Mouse (Mus musculus) urinary bladder, postnatal 14 days (tissue): ENCODE measurements around the gene Olfr1272.
"Not testable (repeated sequence)": the region's sequence is repeated elsewhere in the genome, so short reads cannot be mapped to it uniquely, and the experiment has no call there.

ENCODE experiments used
- DNase-seq: peaks from one replicate; pipeline ENCODE4 v3.0.0; 2021; ENCODE audit warnings: low spot score

Gene Olfr1272

GRCm38 (mm10) chr2:90292741-90293140 is at the start of gene Olfr1272:
Olfr1272 (minus strand) TSS chr2:90292841.
- no peak for DNase-seq

GRCm38 (mm10) chr2:90321900-90322299 is 29.3 kb upstream of the Olfr1272 start, which contains the start of gene Gm13769:
Gm13769 (plus strand) TSS chr2:90322200.
- not testable (repeated sequence) for DNase-seq

- no peak for DNase-seq
These were observed 21.7 kb downstream of the Olfr1272 start, which contains the start of gene Olfr1271 for GRCm38 (mm10) chr2:90270932-90271331. Olfr1271 (minus strand) TSS chr2:90271032.

- no peak for DNase-seq
These were observed 35.1 kb downstream of the Olfr1272 start, which contains the start of gene Olfr142 for GRCm38 (mm10) chr2:90257492-90257891. Olfr142 (minus strand) TSS chr2:90257592.
